Mouse (Mus musculus): ENCODE results near the gene Fam107a.
"Not testable (repeated sequence)": the region's sequence is repeated elsewhere in the genome, so short reads cannot be mapped to it uniquely, and the experiment has no call there.

Gene Fam107a

DNA sequence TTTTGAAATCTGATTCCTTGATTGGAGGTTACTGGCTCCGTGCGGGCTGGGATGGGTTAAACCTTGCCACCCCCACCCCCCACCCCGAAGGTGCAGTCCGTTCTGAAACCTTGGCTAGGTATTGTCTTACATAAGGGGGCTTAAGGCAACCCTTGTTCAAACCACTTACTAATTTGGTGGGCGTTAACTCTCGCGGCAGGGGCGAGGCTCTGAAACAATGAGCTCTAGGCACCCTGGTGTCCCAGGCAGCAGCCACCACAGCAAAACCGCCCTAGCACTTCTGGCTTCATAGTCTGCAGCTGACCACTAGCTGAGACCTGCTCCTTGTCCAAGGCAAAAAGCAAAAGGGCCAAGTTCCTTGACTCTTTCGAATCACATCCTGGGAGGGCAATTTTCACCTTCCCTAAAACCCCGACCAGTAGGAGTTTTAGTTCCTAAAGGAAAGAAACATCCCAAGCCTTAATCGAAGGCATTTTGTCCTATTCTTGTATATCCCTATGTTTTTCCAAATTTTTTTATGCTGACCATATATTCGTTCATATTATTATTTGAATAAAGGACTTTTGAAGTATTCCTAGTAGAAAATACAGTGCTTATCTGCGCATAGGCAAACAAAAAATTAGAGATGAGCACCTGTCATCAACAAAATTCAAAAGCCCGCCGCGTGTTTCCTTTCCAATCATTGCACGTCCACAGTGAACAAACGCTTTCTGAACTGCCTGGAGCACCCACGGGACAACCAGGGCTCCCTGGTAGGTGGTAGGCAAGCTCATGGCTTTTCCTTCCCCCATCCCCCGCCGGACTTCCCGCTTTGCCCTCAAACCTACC is 1.2 kb downstream of the Fam107a start:
- no peak for DNase-seq (ENCODE audit: low spot score in 2 of 2)

DNA sequence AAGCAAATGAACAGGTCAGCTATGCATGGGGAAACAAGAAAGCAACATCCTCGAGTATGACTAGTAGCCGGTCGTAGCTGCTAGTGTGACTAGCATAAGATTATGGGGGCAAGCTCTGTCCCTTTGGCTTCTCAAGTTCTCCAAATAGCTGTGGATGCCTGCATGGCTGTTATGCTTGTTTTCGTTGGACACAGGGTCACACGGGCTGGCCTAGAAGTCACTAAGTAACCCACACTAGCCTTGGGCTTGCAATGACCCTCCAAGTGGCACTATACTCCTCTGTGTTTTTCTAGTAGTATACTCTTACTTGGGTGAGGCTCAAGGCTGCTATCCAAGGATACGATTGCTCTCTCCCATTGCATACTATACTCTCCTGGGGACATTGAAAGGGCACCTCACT is 2.7 kb downstream of the Fam107a start:
- DNase-seq (ENCODE audit: low spot score in 2 of 2) = no peak

DNA sequence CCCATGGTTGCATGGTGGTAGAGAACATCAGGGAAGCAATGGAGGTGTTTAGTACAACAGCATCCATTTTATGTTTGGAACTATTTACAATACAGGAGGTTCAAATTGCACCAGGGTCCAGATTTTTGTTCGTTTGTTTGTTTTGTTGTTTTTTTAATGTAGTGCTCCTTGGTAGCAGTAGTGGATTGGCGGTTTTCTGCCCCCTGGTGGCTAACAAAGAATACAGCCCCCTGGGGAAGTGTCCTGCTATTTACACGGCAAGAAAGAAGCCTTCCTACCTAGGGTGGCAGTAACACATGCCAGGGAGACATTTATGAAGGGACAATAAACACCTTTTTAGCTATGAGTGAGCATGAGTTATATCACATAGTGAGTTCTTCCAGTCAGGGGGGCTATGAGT is 3.3 kb downstream of the Fam107a start:
- no peak for DNase-seq (ENCODE audit: low spot score in 2 of 2)

DNA sequence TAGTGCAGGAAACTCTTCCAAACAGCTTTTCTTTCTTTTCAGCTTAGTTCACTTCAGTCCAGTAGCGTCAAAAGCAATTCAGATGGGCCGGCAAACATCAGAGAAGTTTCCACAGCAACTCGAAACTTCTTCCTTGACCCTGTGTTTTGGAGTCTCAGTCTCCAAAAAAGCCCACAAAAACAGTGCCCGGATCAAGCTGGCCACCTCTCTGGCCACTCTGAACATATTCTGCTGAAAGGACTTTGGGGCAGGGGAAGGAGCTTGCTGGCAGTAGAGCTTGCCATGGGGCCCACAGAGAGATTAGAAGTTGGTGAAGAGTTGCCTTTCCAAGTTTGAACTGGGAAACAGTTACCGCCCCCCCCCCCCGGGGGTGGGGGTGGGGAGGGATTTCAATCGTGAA is 3.9 kb downstream of the Fam107a start:
- DNase-seq (ENCODE audit: low spot score in 2 of 2) = no peak

DNA sequence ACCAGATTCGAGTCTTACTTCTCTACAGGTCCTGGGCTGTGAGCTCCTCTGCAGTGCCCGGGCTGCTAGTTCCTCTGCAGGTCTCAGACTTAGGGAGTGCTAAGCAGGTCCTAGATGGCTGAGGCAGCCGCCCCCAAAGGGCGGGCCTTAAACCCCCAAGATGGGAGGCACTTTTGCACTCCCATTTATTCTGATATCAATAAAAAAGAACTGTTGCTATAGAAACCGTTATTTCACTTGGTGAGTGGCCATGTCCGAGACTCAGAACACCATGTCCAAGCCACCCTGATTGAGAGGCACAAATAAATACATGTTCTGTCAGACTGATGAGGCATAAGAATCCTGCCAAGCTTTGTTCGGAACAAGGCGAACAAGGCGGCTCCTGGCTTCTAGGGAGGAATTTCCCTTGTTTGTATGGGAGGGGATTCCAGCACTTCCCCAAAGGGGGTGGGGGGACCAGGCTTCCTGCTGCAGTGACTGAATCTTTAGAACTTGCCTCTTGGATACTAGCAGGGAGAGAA is 8.1 kb downstream of the Fam107a start:
- no peak for DNase-seq (ENCODE audit: low spot score in 2 of 2)

DNA sequence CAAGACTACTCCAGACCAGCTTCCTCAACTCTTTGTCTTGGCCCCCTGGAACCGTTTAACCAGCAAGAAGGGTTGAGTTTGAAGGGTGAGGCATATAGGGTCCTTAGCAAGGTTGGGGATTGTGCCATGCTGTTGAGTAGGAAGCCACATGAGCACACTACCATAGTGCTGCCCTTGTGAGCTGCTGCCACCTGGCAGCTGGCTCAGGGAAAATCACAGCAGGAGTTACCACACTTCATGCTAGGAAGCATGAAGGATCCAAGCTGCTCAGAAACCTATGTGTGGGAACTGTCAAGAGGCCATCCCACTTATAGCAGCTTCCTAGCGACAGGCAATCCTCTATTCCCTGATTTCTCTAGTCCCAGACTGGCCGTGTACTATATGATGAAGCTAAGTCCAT is 9.2 kb downstream of the Fam107a start:
- no peak for DNase-seq (ENCODE audit: low spot score in 2 of 2)

DNA sequence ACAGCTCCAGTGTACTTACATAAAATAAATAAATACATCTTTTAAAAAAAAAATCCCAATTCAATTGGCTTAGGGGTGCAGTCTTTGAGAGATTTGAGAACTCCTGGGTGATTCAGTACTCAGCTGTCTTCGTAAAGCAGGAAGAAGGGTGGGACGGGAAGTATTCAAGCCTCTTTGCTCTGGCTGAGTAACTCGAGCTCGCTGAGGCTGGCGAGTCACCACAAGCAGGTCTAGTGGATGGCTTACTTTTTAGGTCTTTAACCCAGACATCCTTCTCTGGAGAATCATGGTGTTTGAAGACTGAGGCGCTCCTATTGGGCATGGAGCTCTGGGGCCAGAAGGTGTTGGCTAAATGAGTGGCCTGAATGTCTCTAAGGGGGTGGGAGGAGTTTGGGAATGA is 10.9 kb downstream of the Fam107a start:
- DNase-seq (ENCODE audit: low spot score in 2 of 2) = no peak

DNA sequence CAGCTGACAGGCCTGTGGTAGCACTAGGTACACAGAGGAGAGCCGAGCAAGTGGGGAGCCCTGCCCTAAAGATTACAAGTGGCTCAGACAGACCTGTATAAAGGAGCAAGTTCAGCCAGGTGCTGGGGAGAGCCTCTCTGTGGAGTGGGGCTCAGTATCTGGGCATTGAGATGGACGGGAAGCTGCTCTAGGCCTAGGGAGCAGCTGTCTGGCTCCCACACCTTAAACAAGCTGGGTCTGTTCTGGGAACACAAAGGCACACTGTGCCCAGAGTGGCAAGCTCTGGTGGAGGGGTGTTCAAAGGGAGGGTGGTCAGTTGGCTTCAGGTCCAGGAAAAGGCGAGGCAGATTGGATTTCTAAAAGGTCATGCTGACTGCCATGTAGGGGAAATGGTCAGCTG is 12.8 kb downstream of the Fam107a start:
- no peak for DNase-seq (ENCODE audit: low spot score in 2 of 2)

DNA sequence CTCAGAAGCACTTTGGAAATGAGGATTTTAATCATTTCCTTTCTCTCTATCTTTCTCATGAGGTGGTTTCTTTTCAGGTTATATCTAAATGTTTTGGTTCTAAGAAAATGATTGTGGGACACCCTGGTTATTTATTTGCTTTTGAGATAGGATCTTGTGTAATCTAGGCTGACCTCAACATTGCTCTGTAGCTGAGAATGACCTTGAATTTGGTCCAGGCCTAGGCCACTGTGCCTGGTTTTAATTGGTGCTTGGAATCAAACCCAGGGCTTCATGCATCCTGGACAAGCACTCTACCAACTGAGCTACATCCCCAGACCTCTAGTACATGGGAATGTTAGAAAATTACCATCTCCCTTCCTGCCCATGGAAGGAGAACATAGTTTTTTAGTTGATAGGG is 13.7 kb downstream of the Fam107a start:
- no peak for DNase-seq (ENCODE audit: low spot score in 2 of 2)

DNA sequence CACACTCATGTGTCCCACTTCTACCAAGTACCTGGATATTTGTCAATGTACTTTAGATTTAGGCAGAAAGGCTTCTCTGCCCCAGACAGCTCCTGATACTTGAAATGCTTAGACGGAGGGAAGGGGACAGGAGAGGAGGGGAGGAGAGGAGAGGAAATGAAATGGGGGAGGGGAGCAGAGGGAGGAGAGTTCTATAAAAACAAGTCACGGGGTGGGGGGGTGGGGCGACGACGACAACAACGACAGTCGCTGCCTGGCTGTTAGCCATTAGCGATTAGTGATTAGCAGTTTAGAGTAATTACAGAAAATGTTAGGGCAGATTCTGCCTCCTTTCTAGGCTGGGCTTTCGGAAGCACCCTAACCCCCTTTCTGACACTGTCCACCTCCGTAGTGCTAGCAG is 15.1 kb downstream of the Fam107a start:
- no peak for DNase-seq (ENCODE audit: low spot score in 2 of 2)

DNA sequence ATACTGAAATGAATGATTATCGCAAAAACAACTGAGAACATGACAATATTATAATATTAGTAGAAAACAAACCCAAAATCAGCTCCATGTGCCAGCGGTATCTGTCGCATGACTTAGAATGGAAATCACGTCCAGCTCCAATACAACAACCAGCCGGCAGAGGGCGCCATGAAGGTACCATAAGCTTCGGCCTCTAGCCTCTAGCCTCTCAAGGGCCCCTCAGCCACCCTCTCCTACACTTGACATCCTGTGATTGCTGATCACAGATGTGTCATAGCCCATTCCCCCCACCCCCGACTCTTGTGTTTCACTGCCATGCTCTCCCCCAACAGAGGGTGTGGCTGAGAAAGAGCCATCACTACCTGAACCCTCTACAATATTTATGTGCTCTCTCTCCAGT is 17.5 kb downstream of the Fam107a start:
- DNase-seq (ENCODE audit: low spot score in 2 of 2) = peak in 1 of 2 experiments; percentile 67

DNA sequence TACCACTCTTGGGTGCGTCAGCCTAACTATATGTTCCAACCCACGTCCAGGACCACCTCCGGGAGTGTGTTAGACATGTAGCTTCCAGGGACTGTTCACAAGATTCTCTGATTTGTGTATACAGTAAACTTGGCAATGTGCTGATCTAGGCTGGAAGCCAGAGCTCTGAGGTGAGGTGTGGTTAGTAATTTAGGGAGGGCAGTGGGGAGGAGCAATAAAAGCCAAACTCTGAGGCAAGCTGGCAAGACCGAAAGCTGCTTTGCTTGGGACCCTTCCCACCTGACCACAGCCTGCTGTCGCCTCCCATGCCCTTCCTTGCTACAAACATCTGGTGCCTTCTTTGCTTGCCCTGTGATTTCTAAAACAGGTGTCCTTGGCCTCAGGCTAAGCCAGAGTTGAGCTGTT is 19.9 kb downstream of the Fam107a start:
- no peak for DNase-seq (ENCODE audit: low spot score in 2 of 2)

DNA sequence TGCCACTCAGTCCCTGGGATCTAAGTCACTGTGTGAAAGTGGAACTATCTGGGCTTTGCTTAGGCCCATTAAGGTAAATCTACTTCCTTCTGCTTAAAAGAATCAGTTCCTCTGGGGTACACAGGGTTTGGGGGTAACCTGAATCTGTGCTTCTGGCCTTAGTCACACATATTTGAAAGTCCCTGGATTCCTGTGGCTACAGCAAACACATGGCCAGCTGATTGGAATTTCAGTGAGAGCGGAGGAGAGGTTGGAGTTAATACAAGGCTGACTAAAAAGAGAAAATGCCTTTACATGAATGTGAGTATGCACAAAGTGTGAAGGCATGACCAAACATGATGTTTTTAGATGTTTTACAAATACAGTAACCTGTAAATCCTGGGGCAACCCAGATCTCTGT is 23.6 kb downstream of the Fam107a start:
- no peak for DNase-seq (ENCODE audit: low spot score in 2 of 2)

DNA sequence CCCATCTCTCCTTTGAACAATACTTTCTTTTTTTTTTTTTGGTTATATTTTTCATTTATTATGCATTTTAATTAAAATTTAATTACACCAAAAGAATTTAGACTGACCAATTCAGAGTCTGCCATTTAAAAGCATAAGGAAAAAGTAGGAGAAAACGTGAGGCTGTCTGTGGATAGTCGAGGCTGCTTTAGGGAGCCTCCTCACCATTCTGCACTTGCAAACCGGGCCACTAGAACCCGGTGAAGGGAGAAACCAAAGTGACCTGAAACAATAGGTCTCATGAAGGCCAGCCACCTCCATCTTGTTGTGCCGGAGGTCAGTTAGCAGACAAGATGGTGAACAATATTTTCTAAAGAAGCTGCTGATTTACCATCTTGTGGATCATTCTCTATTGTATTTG is 31.2 kb downstream of the Fam107a start:
- DNase-seq (ENCODE audit: low spot score in 2 of 2) = peak; percentile 42 to 84

DNA sequence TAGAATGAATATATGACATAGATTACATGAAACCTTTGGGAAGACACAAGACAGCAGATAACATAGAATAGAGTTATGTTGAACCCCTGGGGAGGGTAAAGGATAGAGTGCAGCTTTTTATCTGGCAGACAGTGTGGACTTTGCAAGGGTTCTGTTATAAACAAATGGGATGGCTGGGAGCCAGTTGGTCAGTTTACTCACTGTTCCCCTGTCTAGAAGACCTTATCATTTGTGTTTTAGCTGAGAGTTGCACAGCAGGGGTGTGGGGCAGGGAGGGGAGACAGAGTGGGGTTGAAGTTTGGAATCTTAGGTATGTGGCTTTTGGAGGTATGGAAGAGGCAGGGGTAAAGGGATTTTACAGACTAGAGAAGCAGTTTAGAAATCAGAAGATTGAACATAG is 34.0 kb downstream of the Fam107a start:
- DNase-seq (ENCODE audit: low spot score in 2 of 2) = no peak

DNA sequence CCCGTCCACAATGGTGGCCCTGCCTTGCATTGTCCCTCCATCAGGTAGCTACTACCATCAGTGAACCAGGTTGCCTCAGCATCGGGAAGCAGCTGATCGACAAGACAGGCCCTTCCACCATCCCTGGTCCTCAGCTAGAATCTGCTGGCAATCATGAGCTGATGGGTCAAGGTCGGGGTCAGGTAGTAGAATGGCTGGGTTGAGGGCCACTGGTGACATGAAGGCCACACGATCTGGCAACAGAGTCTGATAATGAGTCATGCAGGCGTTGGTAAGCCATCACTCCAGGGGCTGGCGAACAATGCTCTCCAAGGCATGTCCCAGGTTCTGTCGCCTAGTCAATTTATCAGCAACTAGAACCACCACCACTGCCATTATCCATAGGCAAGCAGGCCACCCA is 46.5 kb downstream of the Fam107a start:
- DNase-seq (ENCODE audit: low spot score in 2 of 2) = not testable (repeated sequence)

DNA sequence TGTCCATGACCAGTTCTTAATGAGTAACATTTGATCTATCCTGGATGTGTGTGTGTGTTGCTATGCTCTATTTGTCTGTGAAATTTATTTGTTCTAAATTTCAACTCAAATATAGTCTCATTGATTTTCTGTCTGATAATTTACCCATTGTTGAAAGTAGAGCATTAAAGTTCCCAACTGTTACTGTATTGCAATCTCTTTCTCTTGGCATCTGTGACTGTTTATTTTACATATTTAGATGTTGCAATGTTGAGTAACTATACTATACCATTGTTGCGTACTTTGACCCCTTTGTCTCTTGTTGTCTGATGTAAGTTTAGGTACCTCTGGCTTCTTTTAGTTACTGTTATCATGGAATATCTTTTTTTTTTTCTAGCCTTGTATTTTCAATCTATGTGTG is 53.4 kb downstream of the Fam107a start:
- no peak for DNase-seq (ENCODE audit: low spot score in 2 of 2)

DNA sequence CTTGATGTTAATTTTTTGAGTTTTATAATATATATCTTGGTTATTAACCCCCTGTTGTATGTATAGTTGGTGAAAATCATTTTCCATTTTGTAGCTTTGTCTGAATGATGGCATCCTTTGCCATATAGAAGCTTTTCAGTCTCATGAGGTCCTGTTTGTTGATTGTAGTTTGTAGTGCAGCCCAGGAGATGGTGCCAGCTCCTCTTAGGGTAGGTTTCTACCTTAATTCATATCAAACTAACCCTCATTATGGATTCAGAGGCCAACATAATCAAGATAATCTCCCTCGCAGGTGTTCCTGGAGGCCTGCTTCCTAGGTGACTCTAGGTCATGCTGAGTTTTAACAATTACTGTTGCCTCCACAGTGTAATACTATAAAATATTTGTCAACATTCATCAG is 55.6 kb downstream of the Fam107a start:
- DNase-seq (ENCODE audit: low spot score in 2 of 2) = no peak

DNA sequence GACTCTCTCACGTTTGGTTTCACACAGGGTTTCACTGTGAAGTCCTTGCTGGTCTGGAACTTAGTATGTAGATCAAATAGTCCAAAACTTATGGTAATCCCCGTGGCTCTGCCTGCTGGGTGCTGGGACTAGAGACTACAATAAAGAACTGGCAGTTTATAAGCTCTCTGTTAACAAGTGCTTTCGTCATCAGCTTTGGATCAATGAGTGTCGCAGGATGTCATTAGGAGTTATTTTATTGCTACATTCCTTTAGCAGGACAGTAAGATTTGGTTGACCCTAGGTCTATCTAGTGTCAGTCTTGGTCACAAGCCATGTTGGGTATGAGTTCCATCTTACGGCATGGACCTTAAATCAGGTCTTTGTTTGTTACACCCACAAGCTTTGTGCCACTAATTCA is 57.6 kb downstream of the Fam107a start:
- no peak for DNase-seq (ENCODE audit: low spot score in 2 of 2)

DNA sequence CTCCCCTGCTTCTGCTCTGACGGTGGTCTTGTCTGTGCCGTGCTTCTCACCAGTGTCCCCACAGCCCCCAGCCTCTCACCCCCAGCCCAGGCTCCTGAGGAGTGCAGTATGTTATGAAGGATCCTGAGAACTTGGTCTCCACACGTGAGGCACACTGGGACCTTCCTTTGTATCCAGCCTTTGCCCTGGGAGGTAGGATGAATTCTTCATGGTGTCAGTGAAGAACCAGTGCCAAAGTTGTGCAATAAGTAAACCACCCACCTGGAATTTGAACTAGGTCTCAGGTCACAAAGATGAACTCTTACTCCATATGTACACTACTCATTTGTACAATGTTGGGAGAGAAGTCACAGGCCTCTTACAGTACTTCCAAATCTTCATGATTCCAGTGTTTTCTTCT is 58.7 kb downstream of the Fam107a start, which contains the start of gene Acox2:
Gene Acox2 (minus strand): TSS at position 188 of the 400 bp plus-strand sequence.
- no peak for DNase-seq (ENCODE audit: low spot score in 2 of 2)

DNA sequence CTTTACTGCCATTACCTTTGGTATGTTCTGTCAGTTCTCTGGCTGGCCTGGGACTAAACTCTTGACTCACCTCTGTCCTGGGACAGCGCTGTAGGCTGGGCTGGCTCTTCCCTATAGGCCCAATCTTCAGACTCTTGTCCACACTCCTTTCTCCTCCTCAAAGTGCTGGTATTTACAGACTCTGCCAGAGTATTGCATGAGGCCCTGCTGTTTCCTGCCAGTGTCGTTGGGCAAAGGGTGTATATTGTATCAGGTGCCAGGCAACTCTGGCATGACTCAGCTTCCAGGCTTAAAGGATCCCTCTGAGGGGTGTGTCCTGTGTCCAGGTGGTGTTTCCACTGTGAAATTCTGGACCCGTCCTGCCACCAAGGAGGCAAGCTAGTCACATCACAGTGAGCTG is 59.1 kb downstream of the Fam107a start:
- DNase-seq (ENCODE audit: low spot score in 2 of 2) = no peak

DNA sequence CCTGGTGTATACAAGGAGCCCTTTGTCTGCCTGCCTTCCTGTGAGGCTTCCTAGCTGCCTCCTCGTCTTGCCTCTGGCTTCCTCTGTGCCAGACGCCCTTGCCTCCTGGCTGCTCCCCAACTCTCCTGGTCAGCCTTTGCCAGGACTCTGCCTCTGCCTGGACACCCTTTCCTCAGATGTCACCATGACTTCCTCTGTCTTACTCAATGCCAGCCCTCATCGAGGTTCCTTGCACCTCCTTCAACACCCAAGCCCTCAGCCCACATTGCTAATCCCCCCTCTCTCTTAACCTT is 59.5 kb downstream of the Fam107a start:
- no peak for DNase-seq (ENCODE audit: low spot score in 2 of 2)

DNA sequence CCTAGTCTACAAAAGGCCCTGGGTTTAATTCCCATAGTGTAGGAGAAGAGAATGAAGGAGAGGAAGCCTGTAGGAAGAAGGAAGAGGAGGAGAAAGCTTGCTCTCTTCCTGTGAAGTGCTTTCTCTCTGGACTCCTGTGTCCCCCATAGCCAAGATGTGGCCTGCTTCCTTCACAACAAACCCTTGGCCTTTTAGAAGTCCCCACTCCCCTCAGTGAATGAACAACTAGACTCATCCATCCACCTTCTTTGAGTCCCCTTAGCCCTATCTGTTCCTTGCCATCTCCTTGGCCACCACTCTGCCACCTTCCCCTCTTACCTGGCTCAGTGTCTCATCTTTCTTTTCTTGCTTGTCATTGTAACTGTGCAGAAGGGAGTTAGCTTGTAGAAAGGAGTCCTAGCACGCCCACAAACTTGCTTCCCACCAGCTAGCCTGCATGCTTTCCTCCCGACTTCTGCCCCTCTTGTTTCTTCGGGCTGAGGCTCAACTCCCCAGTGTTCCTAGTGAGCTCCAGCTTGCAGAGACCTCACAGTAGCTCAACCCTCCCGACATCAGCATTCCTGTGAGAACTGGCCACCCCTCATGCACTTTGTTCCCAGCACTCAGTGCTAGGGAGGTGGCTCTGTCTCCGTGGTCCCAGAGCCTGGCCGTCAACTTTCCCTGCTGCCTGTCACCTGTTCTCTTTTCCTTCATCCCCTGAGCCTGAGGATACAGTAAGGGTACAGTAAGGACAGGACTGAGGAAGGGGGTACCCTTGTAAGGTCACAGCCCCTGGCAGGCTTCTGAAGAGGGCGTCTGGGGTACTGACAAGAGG is 60.1 kb downstream of the Fam107a start:
- DNase-seq (ENCODE audit: low spot score in 2 of 2) = peak in 1 of 2 experiments; percentile 54
